Mouse (Mus musculus): Measurements from ENCODE around the gene Mafk.

DNA sequence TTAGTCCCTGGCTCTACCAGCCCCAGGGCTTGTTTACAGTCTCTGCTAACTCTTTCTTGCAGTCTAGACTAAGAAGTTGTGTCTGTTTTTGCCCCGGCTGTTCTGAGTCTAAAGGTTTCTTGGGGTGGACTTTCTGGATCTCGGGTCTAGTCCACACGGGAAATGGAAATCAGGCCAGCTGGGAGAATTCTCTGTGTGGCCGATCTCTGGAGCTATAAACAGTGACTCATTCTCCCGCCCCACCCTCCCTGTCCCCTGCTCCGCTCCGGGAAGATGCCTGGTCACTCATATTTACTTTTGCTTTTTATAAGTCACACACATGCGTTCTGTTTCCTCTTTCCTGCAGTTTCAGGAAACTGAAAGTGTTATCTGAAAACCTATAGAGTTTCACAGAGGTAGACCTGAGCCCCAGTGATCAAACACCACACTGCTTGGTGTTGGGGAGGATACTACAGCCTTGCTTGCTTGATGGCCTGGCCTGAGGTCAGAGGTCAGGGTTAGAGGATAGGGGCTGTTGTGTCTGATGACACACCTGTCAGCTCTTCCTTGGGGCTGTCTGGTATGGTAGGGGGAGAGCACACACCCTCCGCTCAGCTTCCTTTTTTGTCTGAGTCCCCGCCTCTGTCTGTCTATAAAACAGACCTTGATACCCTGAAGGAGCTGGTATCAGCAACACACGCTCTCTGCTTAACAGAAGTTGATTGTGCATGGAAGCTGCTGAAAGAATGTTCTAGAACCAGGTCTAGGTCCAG is 2.2 kb downstream of the Mafk start:
- TF ChIP-seq IRF4 (IDR thresholded peaks at IDR 0.05; ENCODE audit: low read depth, low read length) (no peak), E2F4 (IDR thresholded peaks at IDR 0.05; ENCODE audit: insufficient replicate concordance, low read depth, low read length) (no peak), JUN (IDR thresholded peaks at IDR 0.05; ENCODE audit: insufficient read depth, low read depth, low read length) (no peak), CTCF (conservative IDR thresholded peaks at IDR 0.05 in 1 of 2, IDR thresholded peaks at IDR 0.05 in 1 of 2; ENCODE audit: low read depth in 2 of 2, low read length in 2 of 2) (no peak), POLR2AphosphoS2 (IDR thresholded peaks at IDR 0.05; ENCODE audit: low read depth, low read length) (no peak), KAT2A (IDR thresholded peaks at IDR 0.05; ENCODE audit: insufficient replicate concordance, low read length) (no peak), TBP (conservative IDR thresholded peaks at IDR 0.05; ENCODE audit: low read depth, low read length) (no peak), SMC3 (IDR thresholded peaks at IDR 0.05; ENCODE audit: low read depth, low read length) (no peak), ZNF384 (IDR thresholded peaks at IDR 0.05; ENCODE audit: low read depth, low read length) (no peak), BHLHE40 (IDR thresholded peaks at IDR 0.05; ENCODE audit: low read depth, low read length) (no peak), POLR2A (IDR thresholded peaks at IDR 0.05; ENCODE audit: low read depth, low read length) (no peak), UBTF (IDR thresholded peaks at IDR 0.05; ENCODE audit: low read depth, low read length) (no peak), EP300 (IDR thresholded peaks at IDR 0.05; ENCODE audit: low read length) (no peak)
